Mouse (Mus musculus) urinary bladder, postnatal 10 days (tissue): ENCODE data around the gene Mitf.

Experiments used
- DNase-seq: peaks from one replicate; pipeline ENCODE4 v3.0.0; 2022; ENCODE audit warnings: low spot score

The Mitf gene

DNA sequence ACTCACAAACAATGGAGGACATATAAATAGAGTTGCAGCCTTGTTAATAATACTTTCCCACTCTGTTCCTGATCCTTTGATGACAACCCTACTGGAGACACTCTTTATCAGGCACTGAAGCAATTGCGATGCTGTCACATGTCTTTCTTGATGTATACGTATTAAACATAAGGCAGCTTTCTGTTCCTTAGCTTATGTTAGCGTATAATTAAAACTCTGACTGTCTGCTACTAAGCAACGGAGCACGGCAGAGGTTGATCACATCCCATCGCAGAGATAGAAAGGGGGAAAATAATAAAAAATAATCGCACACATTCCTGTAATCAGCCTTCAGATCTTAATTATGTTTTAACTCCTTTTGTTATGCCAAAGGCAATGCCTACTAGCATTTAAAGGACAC lies 234.9 kb downstream of the Mitf start:
- no peak for DNase-seq

DNA sequence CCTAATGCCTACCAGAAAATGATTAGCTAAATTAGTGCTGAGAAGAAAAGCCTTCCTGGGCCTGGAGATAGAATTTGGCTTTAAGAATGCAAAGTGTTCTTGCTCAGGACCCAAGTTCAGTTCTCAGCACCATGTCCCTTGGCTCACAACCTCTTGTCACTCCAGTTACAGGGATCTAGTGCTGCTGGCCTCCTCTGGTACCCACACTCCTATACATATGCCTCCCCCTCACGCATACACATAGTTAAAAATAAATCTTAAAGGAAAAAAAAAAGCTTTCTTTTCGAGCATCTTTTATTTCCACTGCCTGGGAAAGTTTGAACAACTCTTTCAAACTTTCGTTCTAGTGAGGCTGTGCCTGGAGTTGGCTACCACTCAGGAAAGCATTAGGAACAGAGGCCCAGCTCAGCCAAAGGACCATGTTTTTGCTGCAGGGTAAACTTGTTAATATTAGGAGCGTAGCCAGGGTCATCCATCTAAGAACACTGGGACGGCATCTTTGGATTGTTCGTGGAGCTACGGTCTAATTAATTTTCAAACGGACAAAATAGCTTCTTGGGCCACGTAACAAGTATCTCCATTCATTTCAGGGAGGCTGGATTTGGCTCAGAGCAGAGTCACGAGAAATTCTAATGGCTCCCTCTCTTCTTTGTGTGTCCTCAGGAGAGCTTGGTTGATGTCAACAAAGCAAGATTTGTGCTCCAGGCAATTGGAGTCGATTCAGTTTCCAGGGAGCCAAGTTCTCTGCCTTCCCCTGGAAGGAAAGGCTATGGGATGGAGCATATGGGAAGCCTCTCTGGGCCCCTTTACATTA lies 239.7 kb downstream of the Mitf start:
- no peak for DNase-seq

DNA sequence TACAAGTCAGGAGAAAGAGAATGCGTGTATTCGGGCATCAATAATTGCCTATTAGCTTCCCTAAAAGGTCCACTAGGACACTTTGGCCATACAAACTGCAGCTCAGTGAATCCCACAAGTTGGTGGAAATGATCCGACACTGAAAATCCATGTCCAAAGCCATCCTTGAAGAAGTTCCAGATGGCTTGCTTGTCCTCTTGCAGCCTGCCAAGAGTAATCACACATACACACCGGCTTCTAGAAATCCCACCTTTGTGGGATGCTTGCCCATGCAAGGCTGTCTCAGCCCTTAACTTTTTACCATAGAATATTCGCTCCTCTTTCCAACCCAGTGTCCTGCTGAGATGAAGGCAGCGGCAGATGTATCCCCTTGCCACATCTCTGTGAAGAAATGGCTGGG lies 240.9 kb downstream of the Mitf start:
- DNase-seq, result no peak

DNA sequence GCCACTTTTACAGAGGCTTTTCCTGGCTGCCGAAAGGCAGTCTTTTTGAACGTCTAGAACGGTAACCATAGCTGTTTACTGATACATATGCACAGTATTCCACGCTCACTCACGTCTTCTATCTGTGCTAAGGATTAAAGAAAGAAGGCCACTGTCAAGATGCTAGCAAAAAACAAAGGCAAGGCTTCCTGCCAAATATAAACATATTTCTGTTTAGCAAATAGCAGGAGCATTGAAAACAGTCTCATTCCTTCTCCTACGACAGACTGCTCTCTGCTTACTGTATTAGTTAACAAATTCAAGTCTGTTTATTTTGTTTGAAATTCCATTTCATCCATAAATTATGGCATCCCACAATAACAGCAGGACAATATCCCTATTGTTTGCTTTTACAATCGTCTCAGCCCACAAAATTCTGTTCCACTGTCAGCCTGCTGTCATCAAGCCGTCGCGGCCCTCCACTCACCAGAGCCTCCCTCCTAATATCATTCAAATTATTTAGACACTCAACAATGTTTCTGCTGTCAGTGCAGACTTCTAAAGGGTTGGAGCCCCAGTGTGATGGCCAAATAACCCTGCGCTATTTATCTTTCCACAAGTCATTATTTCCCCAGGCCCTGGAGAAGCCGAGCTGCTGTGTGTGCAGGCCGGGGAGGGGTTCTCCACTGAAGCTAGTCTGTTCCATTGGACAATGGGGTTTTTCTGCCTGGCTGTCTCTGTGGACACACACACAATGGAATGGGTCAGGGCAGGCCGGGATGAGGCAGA lies 242.0 kb downstream of the Mitf start:
- no peak for DNase-seq

DNA sequence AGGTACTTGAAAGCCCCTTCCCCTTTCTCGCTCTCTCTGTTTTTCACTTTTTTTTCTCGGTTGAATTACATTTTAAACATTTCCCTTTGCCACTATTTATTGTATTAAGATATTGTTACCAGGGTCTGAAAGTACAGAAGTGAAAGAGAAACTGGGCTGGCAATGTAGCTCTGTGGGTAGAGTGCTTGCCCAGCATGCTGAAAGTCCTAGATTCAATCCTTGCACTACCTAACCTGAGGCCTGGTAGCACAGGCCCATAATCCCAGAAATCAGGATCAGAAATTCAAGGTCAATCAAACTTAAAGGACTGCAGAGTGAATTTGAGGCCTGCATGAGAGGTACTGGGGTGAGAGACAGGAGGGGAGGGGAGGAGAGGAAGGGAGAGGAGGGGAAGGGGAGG lies 242.7 kb downstream of the Mitf start:
- DNase-seq, result no peak

DNA sequence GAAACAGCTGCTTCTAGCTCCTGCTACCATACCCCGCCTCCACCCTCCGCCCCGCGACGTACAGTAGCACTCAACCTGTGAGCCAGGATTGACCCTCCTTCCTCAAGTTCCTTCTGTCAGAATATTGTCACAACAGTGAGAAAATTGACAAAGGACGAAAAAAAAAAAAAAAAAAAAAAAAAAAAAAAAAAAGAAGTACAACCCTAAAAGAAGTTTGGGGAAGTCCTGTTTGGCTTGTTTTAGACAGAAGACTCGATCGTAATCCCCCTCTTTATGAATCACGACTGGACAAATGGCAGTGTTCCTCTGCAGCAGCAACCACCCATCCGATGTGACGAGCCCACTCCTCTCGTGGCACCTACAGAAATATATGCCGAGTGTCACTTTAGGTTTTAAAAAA lies 255.0 kb downstream of the Mitf start:
- no peak for DNase-seq

DNA sequence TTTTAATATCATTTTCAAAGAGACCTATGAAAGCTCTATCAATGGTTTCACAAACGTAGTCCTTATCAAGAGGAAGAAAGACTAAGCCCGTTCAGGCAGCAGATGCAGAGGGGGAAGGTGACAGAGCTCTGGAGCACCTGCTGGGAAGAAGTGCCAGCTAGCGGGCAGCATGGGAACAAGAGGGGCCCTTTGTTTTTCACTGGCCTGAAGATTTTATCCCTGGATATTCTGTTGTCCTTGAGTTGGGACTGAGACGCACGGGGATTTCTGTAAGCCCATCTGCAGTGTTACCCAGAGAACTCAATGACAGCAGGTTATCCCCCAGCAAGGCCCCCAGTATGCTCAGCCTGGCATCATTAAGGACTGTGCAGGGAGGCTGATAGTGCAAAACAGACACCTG lies 258.1 kb downstream of the Mitf start:
- DNase-seq, result no peak

DNA sequence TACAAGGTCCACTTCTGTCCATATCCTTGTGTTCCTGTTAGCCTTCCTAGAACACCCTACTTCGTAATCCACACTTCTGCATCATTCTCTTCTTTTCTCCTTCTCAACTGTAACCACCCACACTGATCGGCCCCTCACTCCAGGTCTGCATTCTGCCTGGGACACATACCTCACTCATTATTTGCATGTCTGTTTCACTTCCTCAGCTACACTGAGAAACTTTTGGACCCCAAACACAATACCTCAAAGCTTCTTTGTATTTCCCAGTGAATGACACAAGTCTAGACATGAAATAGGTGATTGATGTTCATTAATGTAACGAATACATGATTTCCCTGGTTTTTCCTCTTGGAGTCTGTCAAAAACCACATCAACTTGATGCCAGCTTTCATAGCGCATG lies 259.6 kb downstream of the Mitf start:
- no peak for DNase-seq
